Mouse (Mus musculus): ENCODE results near the gene Traf3ip3.

Gene Traf3ip3

DNA sequence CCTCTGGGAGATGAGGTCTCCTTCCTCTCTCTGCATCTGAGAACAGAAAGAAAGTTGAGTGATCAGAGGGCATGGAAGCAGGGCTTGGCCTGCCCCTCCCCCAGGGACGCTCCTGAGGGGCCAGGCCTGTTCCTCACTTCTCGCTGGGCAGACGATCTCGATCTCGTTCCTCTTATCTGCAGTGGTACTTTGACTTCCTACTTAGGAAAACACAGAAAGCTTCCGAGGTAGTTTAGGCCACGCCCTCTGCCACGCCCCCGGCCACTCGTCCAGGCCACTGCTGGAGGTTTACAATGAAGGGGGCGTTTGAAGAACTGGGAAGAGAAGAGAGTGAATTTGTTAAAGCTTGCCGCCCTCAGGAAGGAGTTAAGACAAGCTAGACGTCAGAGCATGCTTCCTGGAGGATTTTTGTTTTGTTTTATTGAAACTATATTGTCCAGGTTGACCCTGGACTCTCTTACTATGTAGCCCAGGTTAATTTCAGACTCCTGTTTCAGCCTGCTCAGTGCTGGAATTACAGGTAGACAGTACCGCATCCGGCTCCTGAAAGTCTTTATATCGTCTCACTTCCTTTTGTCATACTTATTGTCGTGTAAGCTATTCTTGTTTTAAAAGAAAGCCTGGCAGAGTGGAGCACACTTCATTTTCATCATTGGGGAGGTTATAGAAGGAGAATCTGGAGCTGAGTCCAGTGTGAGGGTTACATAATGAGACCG lies 41.0 kb downstream of the Traf3ip3 start:
- DNase-seq (ENCODE audit: low spot score in 2 of 2) = no peak

DNA sequence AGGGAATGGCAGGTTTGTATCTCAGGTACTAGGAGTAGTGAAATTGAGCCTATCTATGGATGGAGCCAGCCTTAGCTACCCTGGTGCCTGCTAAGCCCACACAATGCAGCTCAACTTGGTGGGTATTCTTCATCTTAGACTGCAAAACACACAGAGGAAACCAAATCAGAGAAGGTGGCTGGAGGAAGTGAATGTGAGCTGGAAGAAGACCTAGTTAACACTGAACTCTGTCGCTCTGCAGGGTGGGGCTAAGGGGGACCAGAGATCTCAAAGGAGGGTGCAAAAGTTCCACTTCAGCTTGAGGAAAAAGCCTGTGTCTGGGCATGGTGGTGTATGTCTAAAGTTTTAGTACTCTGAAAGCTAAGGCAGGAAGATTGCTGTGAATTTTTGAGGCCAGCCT lies 41.9 kb downstream of the Traf3ip3 start:
- DNase-seq (ENCODE audit: low spot score in 2 of 2) = no peak

DNA sequence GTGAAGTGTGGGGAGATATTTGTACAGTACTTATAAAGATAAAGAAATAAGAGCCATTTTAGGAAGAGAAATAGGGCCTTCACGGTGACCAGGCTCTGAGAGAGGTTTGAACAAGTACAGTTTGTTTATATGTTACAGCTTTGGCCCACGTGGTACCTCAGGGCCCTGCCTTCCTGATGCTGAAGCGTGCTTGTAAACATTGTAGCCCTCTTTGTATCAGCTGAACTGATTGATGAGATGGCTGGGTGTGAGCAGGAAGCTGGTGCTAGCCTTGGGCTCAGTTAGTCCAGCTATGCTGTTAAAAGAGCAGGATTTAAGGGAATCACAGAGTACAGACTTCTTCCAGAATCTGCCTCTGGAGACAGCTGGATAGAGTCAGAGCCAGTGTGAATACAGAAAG lies 42.3 kb downstream of the Traf3ip3 start:
- DNase-seq (ENCODE audit: low spot score in 2 of 2) = no peak

DNA sequence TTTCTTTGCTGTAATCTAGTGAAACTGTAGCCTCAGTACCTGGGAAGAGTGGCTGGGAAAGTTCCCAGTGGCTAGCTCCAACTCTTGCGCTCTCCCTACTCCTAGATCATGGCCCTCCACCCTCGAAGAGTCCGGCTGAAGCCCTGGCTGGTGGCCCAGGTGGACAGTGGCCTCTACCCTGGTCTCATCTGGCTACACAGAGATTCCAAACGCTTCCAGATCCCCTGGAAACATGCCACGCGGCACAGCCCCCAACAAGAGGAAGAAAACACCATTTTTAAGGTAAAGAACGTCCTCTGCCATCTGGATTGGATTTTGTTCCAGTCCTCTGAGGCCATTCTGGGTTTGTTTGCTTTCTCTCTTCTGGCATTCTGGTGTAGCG lies 44.4 kb downstream of the Traf3ip3 start:
- no peak for DNase-seq (ENCODE audit: low spot score in 2 of 2)

DNA sequence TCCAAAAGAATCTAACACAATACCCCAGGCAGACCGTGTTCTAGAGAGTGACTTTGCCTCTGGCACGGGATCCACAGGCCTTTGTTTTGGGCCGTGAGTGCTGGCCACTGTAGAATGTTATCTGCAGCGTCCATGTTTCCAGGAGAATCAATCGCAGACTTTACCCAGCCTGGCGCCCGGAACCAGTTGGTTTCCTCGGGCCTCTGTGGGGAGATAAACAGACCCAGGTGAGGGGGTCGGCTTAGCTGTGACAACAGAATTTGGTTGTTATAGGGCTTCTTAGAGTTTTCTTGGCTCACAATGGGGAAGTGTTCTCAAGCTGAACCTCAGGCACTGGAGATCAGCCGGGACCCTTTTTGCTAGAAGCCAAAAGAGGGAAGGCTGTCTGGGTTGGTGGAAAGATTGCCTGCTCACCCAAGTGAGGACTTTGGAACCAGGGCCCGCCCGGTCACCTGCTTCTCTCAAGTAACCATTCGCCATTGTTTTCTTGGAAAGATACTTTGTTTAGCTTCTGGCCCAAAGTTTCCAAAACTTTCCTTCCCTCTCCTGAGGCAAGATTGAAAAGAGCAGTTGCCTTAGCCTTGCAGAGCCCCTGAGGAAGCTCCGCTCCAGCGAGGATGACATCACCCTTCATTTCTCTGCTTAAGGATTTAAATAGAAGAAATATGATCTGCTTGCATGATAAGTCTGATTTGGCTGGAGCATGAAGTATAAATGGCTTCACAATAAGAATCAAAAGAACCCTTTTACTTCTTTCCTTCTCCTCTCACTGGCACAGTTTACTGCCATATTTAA lies 45.0 kb downstream of the Traf3ip3 start:
- no peak for DNase-seq (ENCODE audit: low spot score in 2 of 2)

DNA sequence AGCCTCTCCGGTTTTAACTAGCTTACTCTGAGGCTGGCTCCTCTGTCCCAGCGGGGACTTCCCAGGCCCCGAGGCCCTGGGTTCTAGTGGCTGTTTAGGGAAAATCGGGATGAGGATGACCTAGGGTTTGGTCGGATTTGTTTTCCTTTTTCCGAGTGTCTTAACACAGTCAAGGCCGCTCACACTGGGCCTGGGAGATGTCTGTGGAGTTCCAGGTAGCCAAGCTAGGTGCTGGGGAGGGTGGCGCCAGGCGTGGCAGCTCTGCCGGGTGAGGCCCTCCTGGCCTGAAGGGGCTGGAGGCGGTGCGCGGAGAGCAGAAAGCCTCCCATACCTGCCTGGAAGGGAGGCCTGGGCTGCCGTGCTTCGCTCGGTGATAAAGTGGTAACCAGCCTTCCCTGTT lies 47.9 kb downstream of the Traf3ip3 start:
- no peak for DNase-seq (ENCODE audit: low spot score in 2 of 2)

DNA sequence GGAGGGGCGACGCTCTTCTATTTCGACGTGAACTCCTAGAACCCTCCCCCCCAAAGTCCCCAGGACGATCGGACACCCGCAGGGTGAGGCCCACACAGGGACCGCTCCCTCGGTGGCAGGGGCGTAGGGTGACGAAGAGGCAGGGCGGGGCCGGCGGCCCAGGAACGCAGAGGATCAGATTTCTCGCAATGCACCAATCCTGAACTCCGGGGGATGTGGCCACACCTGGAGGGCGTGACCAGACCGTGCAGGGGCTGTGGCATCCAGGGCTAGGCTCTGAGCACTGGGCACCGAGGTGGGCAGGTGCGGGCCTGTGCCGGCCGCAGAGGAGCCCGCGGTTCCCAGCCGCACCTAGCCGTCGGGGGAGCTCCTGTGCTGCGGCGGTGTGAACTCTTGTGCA lies 48.6 kb downstream of the Traf3ip3 start, which contains the start of gene Irf6:
TSS of gene Irf6 (plus strand) at position 240 of the 400 bp plus-strand sequence.
- no peak for DNase-seq (ENCODE audit: low spot score in 2 of 2)

DNA sequence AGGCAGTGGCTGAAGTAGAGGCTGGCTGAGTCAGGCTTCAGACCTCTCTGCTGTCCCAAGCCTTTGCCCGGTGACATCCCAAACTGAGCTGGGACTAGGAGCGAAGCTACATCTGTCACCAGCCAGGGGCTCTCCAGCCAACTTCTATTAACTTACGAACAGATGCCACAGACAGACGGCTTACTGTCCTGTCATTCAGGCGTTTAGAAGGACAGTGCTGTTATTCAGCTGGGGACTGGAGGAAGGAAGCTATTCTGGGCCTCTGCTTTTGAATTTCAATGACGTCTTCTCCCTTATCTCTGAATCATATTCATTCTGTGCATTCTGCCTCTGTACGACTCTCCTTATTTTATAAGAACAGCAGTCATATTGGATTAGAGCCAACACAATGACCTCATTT lies 50.4 kb downstream of the Traf3ip3 start:
- DNase-seq (ENCODE audit: low spot score in 2 of 2) = no peak

DNA sequence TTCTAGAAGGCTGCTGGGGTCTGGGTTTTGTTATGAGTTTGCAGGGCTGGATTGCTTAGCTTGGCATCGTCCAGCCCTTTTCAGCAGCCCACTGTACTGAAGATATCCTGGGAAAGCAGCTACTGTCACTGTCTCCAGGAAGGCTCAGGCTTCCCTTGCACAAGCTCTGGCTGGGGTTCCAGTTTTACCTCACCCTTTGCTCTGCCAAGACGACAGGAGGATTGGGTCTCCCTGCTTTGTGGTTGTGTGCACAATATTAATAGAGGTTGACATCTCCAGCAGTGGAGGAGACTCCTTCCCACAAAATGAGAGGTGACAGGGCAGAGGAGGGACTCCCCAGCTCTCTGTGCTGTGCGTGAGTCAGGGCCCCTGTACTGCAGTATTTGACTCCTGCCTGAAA lies 52.3 kb downstream of the Traf3ip3 start:
- no peak for DNase-seq (ENCODE audit: low spot score in 2 of 2)

DNA sequence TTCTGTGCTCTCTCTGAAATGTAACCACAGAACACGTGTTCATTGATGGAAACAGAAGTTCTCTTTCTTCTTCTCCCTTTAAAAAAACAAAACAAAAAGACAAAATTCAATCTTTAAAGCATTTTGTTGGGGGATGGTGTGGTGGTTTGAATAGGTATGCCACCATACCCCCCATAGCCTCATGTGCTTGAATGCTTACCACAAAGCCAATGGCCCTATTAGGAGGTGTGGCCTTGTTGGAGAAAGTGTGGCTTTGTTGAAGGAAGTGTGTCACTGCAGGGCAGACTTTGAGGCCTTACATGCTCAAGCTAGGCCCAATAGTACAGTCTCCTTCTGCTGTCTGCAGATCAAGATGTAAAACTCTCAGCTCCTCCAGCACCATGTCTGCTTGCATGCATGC lies 55.1 kb downstream of the Traf3ip3 start:
- DNase-seq (ENCODE audit: low spot score in 2 of 2) = no peak

DNA sequence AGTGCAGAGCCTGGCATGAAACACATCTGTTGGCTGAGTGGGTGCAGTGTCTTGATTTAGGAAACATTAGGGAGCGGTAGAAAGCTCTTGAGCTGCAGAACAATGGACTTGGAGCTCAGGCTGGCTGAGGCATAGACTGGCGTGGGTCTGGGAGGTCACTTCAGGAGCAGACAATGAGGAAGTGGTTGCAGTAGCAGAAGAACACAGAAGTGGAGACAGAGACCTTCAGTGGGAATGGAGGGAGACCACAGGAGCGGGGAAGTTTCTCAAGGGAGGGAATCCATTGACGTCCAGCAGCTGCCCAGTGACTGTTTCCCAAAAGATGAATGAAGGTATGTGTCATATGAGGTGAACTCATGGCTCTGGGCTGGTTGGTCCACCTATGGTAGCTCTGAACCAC lies 56.4 kb downstream of the Traf3ip3 start:
- no peak for DNase-seq (ENCODE audit: low spot score in 2 of 2)

DNA sequence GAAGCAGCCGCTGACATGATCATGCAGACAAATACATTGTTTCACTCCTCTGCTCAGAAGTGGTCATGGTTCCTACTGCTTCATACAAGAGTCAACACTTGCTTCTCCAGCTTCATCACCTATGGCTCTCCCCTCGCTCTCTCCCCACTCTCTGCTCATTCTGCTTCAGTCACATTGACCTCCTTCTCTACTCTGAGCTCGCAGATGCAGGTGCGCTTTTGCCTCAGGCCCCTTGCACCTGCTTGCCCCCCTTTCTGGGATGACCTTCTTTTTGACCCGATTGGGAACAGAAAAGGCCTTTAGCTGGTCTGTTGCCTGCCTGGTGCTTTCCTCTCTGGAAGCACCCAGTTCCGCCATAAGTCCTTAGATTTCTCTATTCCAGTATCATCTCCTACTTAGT lies 57.0 kb downstream of the Traf3ip3 start:
- DNase-seq (ENCODE audit: low spot score in 2 of 2) = no peak

DNA sequence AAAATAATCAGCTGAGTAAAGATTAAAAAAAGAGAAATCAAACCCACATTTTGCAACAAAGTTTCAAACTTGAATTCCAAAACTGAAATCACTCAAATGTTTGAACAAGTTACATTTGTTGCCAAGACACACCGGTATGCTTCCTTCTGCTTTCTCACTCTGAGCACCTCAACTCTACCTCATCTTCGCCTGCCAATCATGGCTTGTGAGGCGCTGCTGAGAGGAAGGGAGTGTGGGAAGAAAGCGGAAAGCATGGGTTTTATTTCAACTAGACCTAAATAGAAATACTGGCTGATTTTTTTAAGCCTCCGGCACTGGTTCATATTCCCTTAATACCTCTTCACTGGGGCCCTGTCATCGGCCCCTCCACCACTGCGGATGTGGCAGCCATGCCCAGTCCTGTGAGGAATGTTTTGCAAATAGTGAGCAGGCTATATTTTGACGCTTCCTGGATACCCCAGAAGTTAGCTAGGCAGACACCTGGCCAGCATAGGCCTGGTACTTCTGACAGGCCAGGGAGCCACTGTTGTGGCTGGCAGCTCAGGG lies 58.9 kb downstream of the Traf3ip3 start:
- no peak for DNase-seq (ENCODE audit: low spot score in 2 of 2)

DNA sequence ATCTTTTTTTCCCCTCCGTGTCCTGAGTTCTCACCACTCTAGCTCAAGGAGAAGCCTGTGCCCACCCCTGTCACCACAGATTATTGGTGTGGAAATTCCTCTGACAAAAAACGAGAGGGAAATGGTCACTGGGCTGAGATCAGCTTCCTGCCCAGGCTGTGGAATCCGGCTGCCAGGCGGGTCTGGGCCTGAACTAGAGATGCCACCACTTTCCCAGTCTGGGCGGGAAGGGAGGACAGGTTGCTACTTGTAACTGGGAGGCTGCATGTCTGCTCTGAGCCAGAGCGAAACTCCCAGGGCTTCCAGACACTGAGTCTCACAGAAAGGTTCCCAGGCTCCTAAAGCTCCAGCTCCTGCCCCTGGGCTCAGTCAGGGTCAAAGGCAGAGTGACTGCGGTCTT lies 60.4 kb downstream of the Traf3ip3 start:
- DNase-seq (ENCODE audit: low spot score in 2 of 2) = no peak

DNA sequence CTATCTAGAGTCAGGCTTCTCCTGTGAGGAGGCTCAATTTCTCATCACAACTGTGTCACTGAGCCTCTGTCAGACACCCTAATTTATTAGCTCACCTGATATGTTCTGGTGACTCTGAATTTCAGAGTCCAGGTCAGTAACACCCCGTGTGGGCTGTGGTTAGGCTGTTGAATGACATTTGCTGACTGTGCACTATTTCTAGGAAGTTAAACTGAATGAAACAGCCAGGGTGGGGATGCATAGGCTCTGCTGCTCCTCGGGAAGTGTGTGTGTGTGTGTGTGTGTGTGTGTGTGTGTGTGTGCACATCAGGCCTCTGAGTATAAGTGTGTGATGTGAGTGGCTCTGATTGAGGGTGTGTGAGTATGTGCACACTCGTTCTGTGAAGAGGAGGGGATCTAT lies 62.8 kb downstream of the Traf3ip3 start:
- no peak for DNase-seq (ENCODE audit: low spot score in 2 of 2)

DNA sequence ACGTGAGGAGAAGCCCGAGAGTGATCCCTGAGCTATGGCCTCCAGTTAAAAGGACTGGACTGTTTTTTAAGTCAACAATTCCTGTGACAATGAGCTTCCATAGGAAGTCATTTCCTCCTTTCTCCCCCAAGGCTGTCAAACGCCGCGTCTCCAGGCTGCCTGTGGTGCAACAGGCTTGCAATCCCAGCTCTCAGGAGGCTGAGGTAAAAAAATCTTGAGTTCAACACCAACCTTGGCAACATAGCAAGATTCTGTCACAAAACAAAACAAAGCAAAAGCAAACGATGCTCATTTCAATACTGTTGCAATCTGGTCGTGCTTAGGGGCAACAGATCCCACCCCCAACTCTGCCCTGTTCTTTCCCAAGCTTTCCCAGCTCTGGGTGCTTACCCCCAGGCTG lies 63.4 kb downstream of the Traf3ip3 start:
- DNase-seq (ENCODE audit: low spot score in 2 of 2) = no peak

DNA sequence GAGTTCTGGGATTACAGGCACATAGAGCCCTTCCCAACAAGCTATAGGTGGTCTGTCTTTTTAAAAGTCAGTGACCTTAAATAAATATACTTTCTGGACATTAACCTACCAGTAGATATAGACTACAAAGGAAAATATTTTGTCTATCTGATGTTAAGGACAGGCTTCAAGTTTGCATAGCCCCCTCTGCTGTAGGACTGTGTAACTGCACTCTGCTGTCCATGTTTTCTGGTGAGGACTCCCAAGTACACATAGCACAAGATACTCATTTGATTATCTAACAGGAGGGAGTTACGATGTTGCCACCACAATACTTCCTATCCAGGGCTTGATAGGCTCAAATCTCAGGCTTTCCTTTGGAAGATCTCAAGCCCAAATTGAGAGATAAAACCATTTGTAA lies 67.8 kb downstream of the Traf3ip3 start:
- DNase-seq (ENCODE audit: low spot score in 2 of 2) = no peak

DNA sequence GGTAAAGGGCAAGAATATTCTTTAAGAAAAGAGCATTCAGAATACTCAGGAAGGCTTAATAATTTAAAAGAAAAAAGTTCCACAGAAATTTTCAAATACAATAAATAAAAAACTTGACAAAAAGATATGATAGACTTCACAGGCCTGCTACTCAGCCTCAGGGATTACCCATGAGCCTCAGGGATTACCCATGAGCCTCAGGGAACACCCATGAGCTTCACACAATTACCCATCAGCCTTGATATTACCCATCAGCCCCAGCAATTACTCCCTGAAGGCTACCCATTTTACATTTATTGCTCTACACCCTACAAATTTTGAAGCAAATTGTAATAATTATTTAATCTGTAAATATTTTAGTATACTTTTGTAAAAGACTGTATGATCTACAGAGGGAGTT lies 69.1 kb downstream of the Traf3ip3 start:
- DNase-seq (ENCODE audit: low spot score in 2 of 2) = no peak

DNA sequence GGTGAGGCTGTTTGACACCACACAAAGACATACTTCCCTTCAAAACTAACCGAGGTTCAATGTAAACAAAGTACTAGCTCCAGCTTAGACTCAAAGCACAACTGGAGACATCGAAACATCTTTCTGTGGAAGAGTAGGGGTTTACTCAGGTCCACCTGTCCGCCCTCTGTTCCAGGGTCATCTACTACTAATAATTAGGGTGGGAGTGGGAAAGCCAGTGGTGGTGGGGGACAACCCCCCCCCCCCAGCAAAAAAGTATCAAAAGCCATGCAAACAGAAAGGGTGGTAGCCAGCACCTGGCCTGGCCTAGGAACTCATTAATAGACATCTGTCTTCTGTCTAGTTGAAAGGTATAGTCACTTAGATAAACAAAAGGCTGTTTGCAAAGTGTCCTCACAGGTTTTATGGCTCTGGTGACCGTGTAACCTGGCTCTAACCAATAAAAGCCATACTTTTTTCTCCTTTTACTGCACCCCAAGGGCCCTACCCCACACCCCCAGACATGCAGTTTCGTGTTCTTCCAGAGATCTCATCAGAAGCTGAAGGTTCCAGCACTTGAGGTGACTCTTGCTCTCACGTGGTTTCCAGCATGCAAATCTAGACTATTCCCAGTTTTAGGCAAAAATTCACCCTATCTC lies 70.1 kb downstream of the Traf3ip3 start:
- no peak for DNase-seq (ENCODE audit: low spot score in 2 of 2)

DNA sequence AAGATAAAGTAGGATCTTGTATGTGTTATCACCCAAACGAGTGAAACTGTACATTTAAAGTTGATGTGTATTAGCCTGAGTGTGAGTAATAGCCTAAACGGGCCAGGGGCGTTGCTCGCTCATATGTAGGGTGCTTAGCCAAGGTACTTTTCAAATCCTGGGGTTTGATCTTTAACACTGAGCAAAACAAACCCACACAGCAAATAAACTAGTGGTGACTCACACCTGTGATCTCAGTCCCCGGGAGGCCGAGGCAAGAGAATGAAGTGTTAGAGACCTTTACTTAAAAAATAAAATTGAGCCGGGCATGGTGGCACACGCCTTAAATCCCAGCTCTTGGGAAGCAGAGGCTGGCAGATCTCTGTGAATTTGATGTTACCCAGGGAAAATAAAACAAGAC lies 70.7 kb downstream of the Traf3ip3 start:
- no peak for DNase-seq (ENCODE audit: low spot score in 2 of 2)

DNA sequence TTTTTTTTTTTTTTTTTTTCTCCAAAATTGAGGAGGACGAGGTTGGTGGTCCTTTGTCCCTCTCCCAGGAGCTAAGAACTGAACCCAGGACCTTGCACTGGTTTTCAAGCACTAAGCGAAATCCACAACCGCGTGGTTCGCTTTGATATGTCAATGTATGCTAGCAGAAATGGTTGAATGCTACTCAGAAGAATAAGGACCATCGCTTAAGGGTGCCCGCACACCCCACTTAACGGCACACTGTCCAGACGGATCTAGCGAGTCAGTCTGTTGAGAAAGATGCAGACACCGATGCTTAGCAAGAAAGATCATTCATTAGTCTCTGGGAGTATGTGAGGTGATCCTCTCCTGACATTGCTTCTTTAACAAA lies 71.1 kb downstream of the Traf3ip3 start:
- DNase-seq (ENCODE audit: low spot score in 2 of 2) = no peak

DNA sequence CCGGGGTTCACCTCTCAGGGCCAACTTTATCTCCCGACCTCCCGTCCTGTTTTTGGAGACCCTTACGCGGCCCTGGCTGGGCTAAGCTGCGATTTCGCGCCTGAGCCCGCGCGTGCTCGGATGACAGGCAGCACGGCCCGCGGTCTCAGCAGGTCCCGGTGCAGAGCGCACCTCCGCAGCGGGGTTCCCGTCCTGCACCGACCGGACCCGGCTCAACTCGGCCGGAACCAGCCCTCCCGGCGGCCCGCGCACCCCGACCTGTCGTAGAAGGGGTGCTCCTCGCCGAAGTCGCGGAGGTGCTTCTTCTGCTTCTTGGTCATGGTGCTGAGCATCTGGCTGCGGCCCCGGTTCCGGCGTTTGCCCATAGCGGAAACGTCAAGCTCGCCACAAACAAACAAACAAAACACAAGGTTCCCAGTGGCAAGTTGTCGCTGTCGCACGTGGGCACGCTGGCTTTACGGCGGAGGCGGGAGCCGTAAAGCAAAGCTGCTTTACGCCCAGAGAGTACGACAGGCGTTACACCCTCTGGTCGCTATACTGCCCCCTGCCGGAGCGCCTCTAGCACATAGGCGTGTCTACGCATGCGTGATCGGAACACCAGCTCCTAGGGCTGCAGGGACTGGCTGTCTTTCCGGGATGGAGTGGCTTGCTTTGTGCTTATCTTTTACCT lies 71.6 kb downstream of the Traf3ip3 start, which contains the start of gene Diexf:
TSS of gene Diexf (minus strand) at position 487 of the 670 bp plus-strand sequence.
- peak; percentile 83 to 96 for DNase-seq (ENCODE audit: low spot score in 2 of 2)

All from left cerebral cortex, adult 9 months (tissue).